Mouse (Mus musculus) layer of hippocampus, postnatal 25 days (tissue): Measurements from ENCODE around the gene Fntb. TPM values are rescaled to one million over a fixed set of nuclear protein-coding genes. Genes with fewer than 3 reads are reported as not detected.
A peak's percentile ranks its signal among the peaks of the same experiment; 100 is the strongest.
"Not testable (repeated sequence)": the region's sequence is repeated elsewhere in the genome, so short reads cannot be mapped to it uniquely, and the experiment has no call there.

Experiments used
- DNase-seq, 2 experiments: peaks; one replicate each; pipeline ENCODE4 v3.0.0; 2022; ENCODE audit warnings: mixed read lengths in 2 of 2, low spot score in 1 of 2; ENCODE audit errors: extremely low spot score in 1 of 2
- total RNA-seq, 2 experiments: library from RNA; stranded (reverse); gene quantifications; 2 replicates each; pipeline ENCODE4 v1.2.3; 2021

The Fntb gene
- total RNA-seq, 2 experiments from 2014 or later: 25.1 to 25.8 TPM

- peak in 1 of 2 experiments; percentile 28 for DNase-seq
These were observed 57.3 kb downstream of the Fntb start, which contains the start of gene Rab15 for GRCm38 (mm10) chr12:76822651-76823041. Rab15 (minus strand) TSS chr12:76822908.

- DNase-seq: no peak
These were observed 59.9 kb downstream of the Fntb start for GRCm38 (mm10) chr12:76825283-76825682.

- DNase-seq: no peak
These were observed 67.3 kb downstream of the Fntb start for GRCm38 (mm10) chr12:76832704-76833103.

- peak; percentile 94 to 99 for DNase-seq
These were observed 71.9 kb downstream of the Fntb start for GRCm38 (mm10) chr12:76837101-76837843.

- no peak for DNase-seq
These were observed 72.7 kb downstream of the Fntb start for GRCm38 (mm10) chr12:76837844-76838650.

GRCm38 (mm10) chr12:76839298-76839697 lies 73.9 kb downstream of the Fntb start:
- no peak for DNase-seq

GRCm38 (mm10) chr12:76840081-76840480 lies 74.7 kb downstream of the Fntb start:
- DNase-seq: no peak

GRCm38 (mm10) chr12:76844346-76845061 lies 79.1 kb downstream of the Fntb start:
- DNase-seq: no peak

GRCm38 (mm10) chr12:76852419-76852818 lies 87.0 kb downstream of the Fntb start:
- DNase-seq: no peak

- no peak for DNase-seq
These were observed 88.2 kb downstream of the Fntb start for GRCm38 (mm10) chr12:76853378-76854142.

- no peak for DNase-seq
These were observed 91.7 kb downstream of the Fntb start for GRCm38 (mm10) chr12:76857087-76857486.

GRCm38 (mm10) chr12:76858788-76859187 lies 93.4 kb downstream of the Fntb start:
- not testable (repeated sequence) for DNase-seq

- DNase-seq: no peak
These were observed 98.3 kb downstream of the Fntb start for GRCm38 (mm10) chr12:76863651-76864050.

- DNase-seq: no peak
These were observed 99.9 kb downstream of the Fntb start for GRCm38 (mm10) chr12:76865266-76865665.

- DNase-seq: no peak
These were observed 102.3 kb downstream of the Fntb start for GRCm38 (mm10) chr12:76867586-76868280.

- DNase-seq: no peak
These were observed 103.2 kb downstream of the Fntb start for GRCm38 (mm10) chr12:76868463-76869198.

- DNase-seq: no peak
These were observed 104.2 kb downstream of the Fntb start for GRCm38 (mm10) chr12:76869561-76869960.

- no peak for DNase-seq
These were observed 107.5 kb downstream of the Fntb start for GRCm38 (mm10) chr12:76872767-76873316.

- no peak for DNase-seq
These were observed 109.4 kb downstream of the Fntb start for GRCm38 (mm10) chr12:76874826-76875225.
